Comparison of ENCODE assay signal across 9 mouse cellular contexts in genomic region chr9:120409663-120410181, GRCm38 (mm10).
DNase-seq lines count a peak whose midpoint lies in the region; ATAC-seq lines count a peak whose summit lies in the region.
"Had no signal": no experiment of that assay in that cellular context is flagged by ENCODE, and none has a peak within 500 bp of the region (broad histone marks: within the 10 kb centered on the region; RNA-seq: fewer than 3 reads in every experiment).

No protein-coding gene starts in this region.

- DNase-seq in hindbrain, embryonic 10.5 days (ENCODE audit: low spot score) = no peak
- peak; percentile 72 for DNase-seq in brain, adult 2 months (ENCODE audit: low read depth, low spot score)
- DNase-seq in layer of hippocampus, adult 8-10 months (ENCODE audit: low spot score in 2 of 2) = peak; percentile 51 to 56
- DNase-seq in spleen, postnatal 14 days (ENCODE audit: low spot score in 2 of 2) = no peak
- DNase-seq in lung, postnatal 25 days (ENCODE audit: low spot score) = no peak
- no peak for DNase-seq in urinary bladder, postnatal 4 days (ENCODE audit: low spot score in 2 of 2)

- H3K9ac ChIP-seq in hindbrain, embryonic 12.5 days = no peak overlapping the region
- H3K9ac ChIP-seq in midbrain, embryonic 13.5 days (replicated peaks) = 0 out of 2 replicates have a peak overlapping the region, but pooled peaks have one; percentile 0

- H3K36me3 ChIP-seq in hindbrain, embryonic 12.5 days = no peaks in the 10 kb centered on the region
- no peaks in the 10 kb centered on the region for H3K36me3 ChIP-seq in hindbrain, embryonic 10.5 days
- no peaks in the 10 kb centered on the region for H3K36me3 ChIP-seq in midbrain, embryonic 13.5 days

- WGBS in hindbrain, embryonic 12.5 days = 75% methylated on average over 17 of the region's 17 CpGs
- WGBS in hindbrain, embryonic 10.5 days = 83% methylated on average over 17 of the region's 17 CpGs
- WGBS in midbrain, embryonic 13.5 days = 44% methylated on average over 17 of the region's 17 CpGs

- ATAC-seq in hindbrain, embryonic 12.5 days (ENCODE audit: low FRiP score) = no peak
- peak; percentile 77 for ATAC-seq in midbrain, embryonic 13.5 days

- H3K27ac ChIP-seq in hindbrain, embryonic 12.5 days = 0 out of 2 replicates have a peak overlapping the region, but pooled peaks have one; percentile 23
- no peak overlapping the region for H3K27ac ChIP-seq in hindbrain, embryonic 10.5 days
- peak overlapping the region; percentile 45 for H3K27ac ChIP-seq in midbrain, embryonic 13.5 days

- H3K9me3 ChIP-seq in hindbrain, embryonic 12.5 days (replicated peaks) = no peaks in the 10 kb centered on the region
- H3K9me3 ChIP-seq in hindbrain, embryonic 10.5 days = no peaks in the 10 kb centered on the region
- no peaks in the 10 kb centered on the region for H3K9me3 ChIP-seq in midbrain, embryonic 13.5 days

- H3K27me3 ChIP-seq in hindbrain, embryonic 12.5 days = no peaks in the 10 kb centered on the region
- no peaks in the 10 kb centered on the region for H3K27me3 ChIP-seq in hindbrain, embryonic 10.5 days (ENCODE audit: insufficient read depth, poor library complexity, severe bottlenecking)
- H3K27me3 ChIP-seq in midbrain, embryonic 13.5 days = no peaks in the 10 kb centered on the region

- H3K4me3 ChIP-seq in hindbrain, embryonic 12.5 days = no peak overlapping the region
- H3K4me3 ChIP-seq in hindbrain, embryonic 10.5 days = no peak overlapping the region
- H3K4me3 ChIP-seq in midbrain, embryonic 13.5 days (replicated peaks) = peak overlapping the region; percentile 11

- H3K4me2 ChIP-seq in hindbrain, embryonic 12.5 days (replicated peaks) = 0 out of 2 replicates have a peak overlapping the region, but pooled peaks have one; percentile 2
- H3K4me2 ChIP-seq in midbrain, embryonic 13.5 days (replicated peaks) = peak overlapping the region; percentile 35
- H3K4me2 ChIP-seq: heart, embryonic 11.5 days had no signal

- H3K4me1 ChIP-seq in hindbrain, embryonic 12.5 days = peaks cover 6% of the 10 kb centered on the region; the same call in 1 of the 2 replicates
- H3K4me1 ChIP-seq in hindbrain, embryonic 10.5 days (replicated peaks) = no peaks in the 10 kb centered on the region
- peaks cover 16% of the 10 kb centered on the region for H3K4me1 ChIP-seq in midbrain, embryonic 13.5 days (replicated peaks)

Comparison
In these comparisons a context has a peak if more than half of its experiments do, and no peak if none do; other contexts are left out.
1. DNase-seq: peak in brain, adult 2 months (single experiment) and layer of hippocampus, adult 8-10 months (2 of 2); none in hindbrain, embryonic 10.5 days (single experiment), spleen, postnatal 14 days (0 of 2), lung, postnatal 25 days (single experiment) and urinary bladder, postnatal 4 days (0 of 2).